Mouse (Mus musculus) megakaryocyte, embryonic 14.5 days (primary cell): ENCODE measurements around the gene Serinc5.

Source experiments
- FLI1 ChIP-seq: IDR thresholded peaks from 2 replicates; pipeline ENCODE4 v1.6.1; 2012; ENCODE audit warnings: low read length, inconsistent platforms, mixed read lengths
- GATA1 ChIP-seq: IDR thresholded peaks from 3 replicates; pipeline ENCODE4 v1.6.1; 2012; ENCODE audit warnings: mixed read lengths, low read length, inconsistent platforms, borderline replicate concordance

DNA sequence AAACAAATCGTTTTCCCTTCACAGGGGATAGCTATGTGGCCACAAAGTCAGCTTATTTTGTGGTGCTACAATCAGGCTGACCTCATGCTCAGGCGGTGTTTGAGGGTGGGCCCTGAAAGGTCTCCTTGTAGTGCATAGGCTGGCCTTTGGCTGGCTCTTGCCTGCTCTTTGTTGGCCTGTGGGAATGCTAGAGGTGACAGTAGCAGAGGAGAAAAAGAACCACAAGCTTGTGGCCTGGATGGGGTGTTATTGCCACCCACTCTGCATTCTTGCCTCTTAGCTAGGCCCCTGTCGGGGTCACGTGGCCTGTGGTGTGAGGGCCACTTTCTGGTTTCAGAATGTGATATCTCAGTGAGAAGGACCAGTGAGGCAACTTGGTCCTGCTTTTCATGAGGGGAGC lies 54.1 kb downstream of the Serinc5 start:
- TF ChIP-seq GATA1: no peak
- TF ChIP-seq FLI1: no peak
